Mouse (Mus musculus) testis, adult 2 months (tissue): Measurements from ENCODE around the gene Ska3.

ENCODE experiments used
- CTCF ChIP-seq: fragments of 200-500 bp; IDR thresholded peaks from 2 replicates; pipeline ENCODE4 v1.5.1; 2012; ENCODE audit warnings: low read depth, mild to moderate bottlenecking, inconsistent platforms, low read length, moderate library complexity; ENCODE audit not compliant: control insufficient read depth, insufficient read depth, insufficient replicate concordance
- POLR2A ChIP-seq: fragments of 200-500 bp; IDR thresholded peaks from 2 replicates; pipeline ENCODE4 v1.6.1; 2012; ENCODE audit warnings: low read depth, mild to moderate bottlenecking, inconsistent platforms, low read length, moderate library complexity; ENCODE audit not compliant: control insufficient read depth

GRCm38 (mm10) chr14:57769102-57769501 lies 56.9 kb downstream of the Ska3 start:
- no peak for TF ChIP-seq CTCF
- TF ChIP-seq POLR2A = no peak
